Mouse (Mus musculus) brown adipose tissue, adult 24 weeks (tissue): ENCODE data around the gene Paxbp1. TPM values are rescaled to one million over a fixed set of nuclear protein-coding genes. Genes with fewer than 3 reads are reported as not detected.

Experiments used
- H3K27ac ChIP-seq: fragments of 200-500 bp; replicated peaks from 2 replicates; pipeline ENCODE4 v1.5.1; 2012; ENCODE audit warnings: low read depth, mild to moderate bottlenecking, low read length
- H3K4me1 ChIP-seq: fragments of 200-500 bp; 2 replicates; pipeline ENCODE4 v1.6.1; 2012; ENCODE audit warnings: low read length, mixed read lengths; ENCODE audit not compliant: control insufficient read depth, insufficient read depth, insufficient read length
- H3K4me3 ChIP-seq: fragments of 200-500 bp; 2 replicates; pipeline ENCODE4 v1.5.1; 2012; ENCODE audit warnings: low read depth, mild to moderate bottlenecking, low read length, moderate library complexity; ENCODE audit not compliant: insufficient read depth
- polyA plus RNA-seq: library from polyadenylated mRNA; stranded (reverse); fragments of >200 nt; gene quantifications from 2 replicates; pipeline ENCODE4 v1.2.4, GENCODE M21; 2012; ENCODE audit not compliant: missing spikeins, insufficient read depth, insufficient read length

Paxbp1 gene
- polyA plus RNA-seq, 1 experiment: 13.5 TPM

GRCm38 (mm10) chr16:91063786-91064185, 19.4 kb upstream of the Paxbp1 start:
- Histone ChIP-seq H3K4me3 (no peak overlapping the region), H3K27ac (no peak overlapping the region), H3K4me1 (no peaks in the 10 kb centered on the region)

GRCm38 (mm10) chr16:91061531-91062318, 17.4 kb upstream of the Paxbp1 start:
- Histone ChIP-seq H3K27ac (no peak overlapping the region), H3K4me3 (no peak overlapping the region), H3K4me1 (no peaks in the 10 kb centered on the region)

- Histone ChIP-seq H3K4me3 (no peak overlapping the region), H3K4me1 (no peaks in the 10 kb centered on the region), H3K27ac (no peak overlapping the region)
Measured at GRCm38 (mm10) chr16:91057741-91058140, 13.4 kb upstream of the Paxbp1 start.

GRCm38 (mm10) chr16:91057261-91057660, 12.9 kb upstream of the Paxbp1 start:
- no peak overlapping the region for H3K27ac ChIP-seq
- H3K4me3 ChIP-seq: no peak overlapping the region
- no peaks in the 10 kb centered on the region for H3K4me1 ChIP-seq

- no peak overlapping the region for H3K27ac ChIP-seq
- no peaks in the 10 kb centered on the region for H3K4me1 ChIP-seq
- H3K4me3 ChIP-seq: no peak overlapping the region
Measured at GRCm38 (mm10) chr16:91056043-91056821, 11.9 kb upstream of the Paxbp1 start.

- H3K27ac ChIP-seq: no peak overlapping the region
Measured at GRCm38 (mm10) chr16:91055150-91055549, 10.8 kb upstream of the Paxbp1 start.

GRCm38 (mm10) chr16:91053599-91053998, 9.3 kb upstream of the Paxbp1 start:
- Histone ChIP-seq H3K27ac (no peak overlapping the region), H3K4me1 (no peaks in the 10 kb centered on the region), H3K4me3 (no peak overlapping the region)

More at GRCm38 (mm10) chr16:91055150-91055549, 10.8 kb upstream of the Paxbp1 start:
- Histone ChIP-seq H3K4me1 (no peaks in the 10 kb centered on the region), H3K4me3 (no peak overlapping the region)

- no peak overlapping the region for H3K4me3 ChIP-seq
- no peak overlapping the region for H3K27ac ChIP-seq
- peaks cover 4% of the 10 kb centered on the region for H3K4me1 ChIP-seq
Measured at GRCm38 (mm10) chr16:91045511-91045910, 1.2 kb upstream of the Paxbp1 start.

GRCm38 (mm10) chr16:91043461-91044248, 688 bp downstream of the Paxbp1 start:
- Histone ChIP-seq H3K4me1 (peaks cover 4% of the 10 kb centered on the region), H3K27ac (peak overlapping the region; percentile 86), H3K4me3 (peak overlapping the region; percentile 85)

- Histone ChIP-seq H3K27ac (no peak overlapping the region), H3K4me1 (peaks cover 4% of the 10 kb centered on the region), H3K4me3 (no peak overlapping the region)
Measured at GRCm38 (mm10) chr16:91042640-91043039, 1.7 kb downstream of the Paxbp1 start.

GRCm38 (mm10) chr16:91035866-91036265, 8.5 kb downstream of the Paxbp1 start:
- Histone ChIP-seq H3K27ac (no peak overlapping the region), H3K4me1 (no peaks in the 10 kb centered on the region), H3K4me3 (no peak overlapping the region)

- Histone ChIP-seq H3K4me3 (no peak overlapping the region), H3K27ac (0 out of 2 replicates have a peak overlapping the region, but pooled peaks have one; percentile 42), H3K4me1 (no peaks in the 10 kb centered on the region)
Measured at GRCm38 (mm10) chr16:91030751-91031150, 13.6 kb downstream of the Paxbp1 start.

- Histone ChIP-seq H3K27ac (no peak overlapping the region), H3K4me3 (no peak overlapping the region), H3K4me1 (no peaks in the 10 kb centered on the region)
Measured at GRCm38 (mm10) chr16:91029901-91030300, 14.4 kb downstream of the Paxbp1 start.

- H3K27ac ChIP-seq: no peak overlapping the region
- no peak overlapping the region for H3K4me3 ChIP-seq
- H3K4me1 ChIP-seq: no peaks in the 10 kb centered on the region
Measured at GRCm38 (mm10) chr16:91029161-91029743, 15.1 kb downstream of the Paxbp1 start.

- Histone ChIP-seq H3K27ac (no peak overlapping the region), H3K4me3 (no peak overlapping the region)
Measured at GRCm38 (mm10) chr16:91026290-91026689, 18.1 kb downstream of the Paxbp1 start.

More at GRCm38 (mm10) chr16:91026290-91026689, 18.1 kb downstream of the Paxbp1 start:
- H3K4me1 ChIP-seq: no peaks in the 10 kb centered on the region
